Mouse (Mus musculus): ENCODE results near the gene Gnai2. TPM values are rescaled to one million over a fixed set of nuclear protein-coding genes. Genes with fewer than 3 reads are reported as not detected.

Gnai2 gene
- polyA plus RNA-seq, 1 experiment, result 283 TPM

DNA sequence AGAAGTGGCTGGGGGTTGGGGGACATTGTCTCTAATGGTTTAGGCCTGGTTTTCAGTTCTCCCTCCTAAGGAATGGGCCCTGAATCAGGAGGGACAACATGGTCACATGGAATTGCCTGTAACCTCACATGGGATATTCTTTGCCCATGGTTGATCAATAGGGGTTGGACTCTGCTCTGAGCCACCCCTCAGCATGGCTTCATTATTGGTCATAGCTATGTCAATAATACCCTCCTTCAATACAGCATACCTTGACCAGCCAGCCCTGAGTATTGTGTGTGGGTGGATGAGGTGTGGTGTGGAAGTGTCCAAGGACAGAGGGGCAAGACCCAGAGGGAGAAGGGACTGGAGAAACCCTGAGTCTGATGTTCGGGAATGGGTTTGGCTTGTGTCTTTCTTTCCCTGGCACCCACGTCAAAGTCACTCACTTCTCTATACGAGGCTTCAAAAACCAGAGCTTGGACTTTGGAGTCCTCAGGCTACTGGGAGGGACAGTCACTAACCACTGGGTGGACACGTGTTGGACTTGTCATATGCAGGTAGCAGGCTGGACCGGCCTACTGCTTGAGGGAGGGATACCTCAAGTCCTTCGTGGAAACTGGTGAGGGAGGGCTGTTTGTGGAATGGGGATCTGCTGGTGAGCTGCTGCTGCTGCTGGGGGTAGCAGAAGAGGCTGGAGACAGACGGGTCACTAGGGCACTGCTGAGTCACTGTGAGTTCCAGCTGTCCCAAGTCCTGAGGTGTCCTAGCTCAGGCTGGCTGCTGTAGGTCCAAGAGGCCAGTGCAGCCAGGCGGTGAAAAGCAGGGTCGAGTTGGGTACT, 39.7 kb upstream of the Gnai2 start:
- Histone ChIP-seq H3K27ac (ENCODE audit: insufficient read depth, low read length) (no peak overlapping the region), H3K4me1 (ENCODE audit: control insufficient read depth, insufficient read depth, low read length) (no peaks in the 10 kb centered on the region), H3K4me3 (ENCODE audit: insufficient read depth, low read length) (no peak overlapping the region)
- no peak for TF ChIP-seq CTCF (IDR thresholded peaks at IDR 0.05; ENCODE audit: extremely low read depth, insufficient read depth, low read length)
- no peak for TF ChIP-seq POLR2A (IDR thresholded peaks at IDR 0.05; ENCODE audit: extremely low read depth, insufficient read depth, low read length)

DNA sequence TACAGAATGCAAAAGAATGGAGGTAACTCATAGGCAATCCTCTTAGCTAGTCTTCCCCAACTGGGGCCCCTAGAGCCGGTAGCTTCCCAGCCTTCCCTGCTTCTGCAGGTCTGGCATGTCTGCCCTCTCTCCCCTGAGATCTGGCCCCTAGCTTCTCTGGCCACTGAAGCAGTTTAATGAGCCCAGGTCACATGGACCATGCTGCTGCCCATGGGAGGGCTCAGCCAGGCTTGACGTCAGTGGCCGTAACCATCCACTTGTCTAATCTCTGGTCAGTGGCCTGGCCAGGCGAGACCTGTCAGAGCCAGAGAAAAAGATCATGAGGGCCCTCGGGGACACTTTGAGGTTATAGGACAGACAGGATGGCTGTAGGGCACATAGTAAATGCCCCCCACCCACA, 35.1 kb upstream of the Gnai2 start:
- TF ChIP-seq CTCF (IDR thresholded peaks at IDR 0.05; ENCODE audit: extremely low read depth, insufficient read depth, low read length), result no peak
- no peak for TF ChIP-seq POLR2A (IDR thresholded peaks at IDR 0.05; ENCODE audit: extremely low read depth, insufficient read depth, low read length)
- no peaks in the 10 kb centered on the region for H3K4me1 ChIP-seq (ENCODE audit: control insufficient read depth, insufficient read depth, low read length)
- H3K27ac ChIP-seq (ENCODE audit: insufficient read depth, low read length), result no peak overlapping the region
- no peak overlapping the region for H3K4me3 ChIP-seq (ENCODE audit: insufficient read depth, low read length)

- TF ChIP-seq POLR2A (IDR thresholded peaks at IDR 0.05; ENCODE audit: extremely low read depth, insufficient read depth, low read length) (no peak), CTCF (IDR thresholded peaks at IDR 0.05; ENCODE audit: extremely low read depth, insufficient read depth, low read length) (no peak)
- H3K27ac ChIP-seq (ENCODE audit: insufficient read depth, low read length), result no peak within 1 kb of the TSS
These were observed 34.3 kb upstream of the Gnai2 start, which contains the start of gene Slc38a3 for GRCm38 (mm10) chr9:107669480-107669945. Gene Slc38a3 (minus strand): TSS chr9:107669530.

GRCm38 (mm10) chr9:107668916-107669315, 33.7 kb upstream of the Gnai2 start:
- TF ChIP-seq POLR2A (IDR thresholded peaks at IDR 0.05; ENCODE audit: extremely low read depth, insufficient read depth, low read length) (no peak), CTCF (IDR thresholded peaks at IDR 0.05; ENCODE audit: extremely low read depth, insufficient read depth, low read length) (no peak)
- no peaks in the 10 kb centered on the region for H3K4me1 ChIP-seq (ENCODE audit: control insufficient read depth, insufficient read depth, low read length)
- no peak overlapping the region for H3K27ac ChIP-seq (ENCODE audit: insufficient read depth, low read length)
- no peak overlapping the region for H3K4me3 ChIP-seq (ENCODE audit: insufficient read depth, low read length)

More at GRCm38 (mm10) chr9:107669480-107669945, 34.3 kb upstream of the Gnai2 start, which contains the start of gene Slc38a3:
- Histone ChIP-seq H3K4me1 (ENCODE audit: control insufficient read depth, insufficient read depth, low read length) (no peaks in the 10 kb centered on the region), H3K4me3 (ENCODE audit: insufficient read depth, low read length) (no peak within 1 kb of the TSS)

DNA sequence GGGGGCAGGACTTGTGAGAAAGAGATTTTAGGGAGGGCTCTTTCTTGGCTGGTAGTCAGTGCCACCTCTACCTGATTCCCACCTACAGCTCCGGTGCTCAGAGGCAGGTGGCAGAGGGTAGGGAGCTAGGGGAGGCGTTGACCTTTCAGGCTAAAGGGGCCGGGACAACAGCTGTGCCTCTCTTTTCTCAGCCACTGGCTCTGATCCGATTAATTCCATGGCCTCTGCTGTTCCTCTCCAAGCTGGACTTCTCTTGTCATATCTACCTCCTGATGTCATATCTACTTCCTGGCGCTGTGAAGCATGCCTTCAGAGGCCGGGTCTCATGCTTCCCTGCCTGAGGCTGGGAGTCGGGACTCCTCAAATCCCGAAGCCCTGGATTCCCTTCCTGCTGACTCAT, 32.8 kb upstream of the Gnai2 start:
- Histone ChIP-seq H3K4me3 (ENCODE audit: insufficient read depth, low read length) (no peak overlapping the region), H3K4me1 (ENCODE audit: control insufficient read depth, insufficient read depth, low read length) (no peaks in the 10 kb centered on the region), H3K27ac (ENCODE audit: insufficient read depth, low read length) (no peak overlapping the region)
- TF ChIP-seq CTCF (IDR thresholded peaks at IDR 0.05; ENCODE audit: extremely low read depth, insufficient read depth, low read length) (no peak), POLR2A (IDR thresholded peaks at IDR 0.05; ENCODE audit: extremely low read depth, insufficient read depth, low read length) (no peak)

DNA sequence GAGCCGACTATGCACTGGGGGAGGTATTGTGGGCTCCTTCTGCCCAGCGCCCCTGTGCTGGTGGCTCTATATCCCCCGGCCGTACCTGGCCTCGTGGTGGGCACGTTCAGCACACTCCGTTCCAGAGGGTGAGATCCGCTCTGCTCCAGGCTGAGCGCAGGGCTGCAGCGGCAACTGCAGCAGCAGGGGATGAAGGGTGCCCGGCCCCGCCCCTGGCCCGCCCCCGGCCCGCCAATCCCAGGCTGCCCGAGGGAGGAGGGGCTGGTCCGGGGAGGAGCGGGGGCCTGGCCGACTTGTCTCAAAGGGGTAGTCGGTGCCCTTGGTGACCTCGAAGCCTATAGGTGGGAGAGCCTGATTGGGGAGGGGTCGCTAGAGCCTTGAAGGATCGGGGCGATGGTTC, 32.1 kb upstream of the Gnai2 start:
- H3K4me3 ChIP-seq (ENCODE audit: insufficient read depth, low read length), result peak overlapping the region; percentile 37
- TF ChIP-seq CTCF (IDR thresholded peaks at IDR 0.05; ENCODE audit: extremely low read depth, insufficient read depth, low read length) (no peak), POLR2A (IDR thresholded peaks at IDR 0.05; ENCODE audit: extremely low read depth, insufficient read depth, low read length) (peak; percentile 90)
- H3K27ac ChIP-seq (ENCODE audit: insufficient read depth, low read length), result 0 out of 2 replicates have a peak overlapping the region, but pooled peaks have one; percentile 51
- H3K4me1 ChIP-seq (ENCODE audit: control insufficient read depth, insufficient read depth, low read length), result no peaks in the 10 kb centered on the region

- H3K27ac ChIP-seq (ENCODE audit: insufficient read depth, low read length), result peak overlapping the region; percentile 51
- H3K4me3 ChIP-seq (ENCODE audit: insufficient read depth, low read length), result peak overlapping the region; percentile 37
- no peak for TF ChIP-seq CTCF (IDR thresholded peaks at IDR 0.05; ENCODE audit: extremely low read depth, insufficient read depth, low read length)
- TF ChIP-seq POLR2A (IDR thresholded peaks at IDR 0.05; ENCODE audit: extremely low read depth, insufficient read depth, low read length), result no peak
- H3K4me1 ChIP-seq (ENCODE audit: control insufficient read depth, insufficient read depth, low read length), result no peaks in the 10 kb centered on the region
These were observed 31.6 kb upstream of the Gnai2 start for GRCm38 (mm10) chr9:107666751-107667205.

GRCm38 (mm10) chr9:107665308-107665707, 30.1 kb upstream of the Gnai2 start:
- Histone ChIP-seq H3K4me1 (ENCODE audit: control insufficient read depth, insufficient read depth, low read length) (no peaks in the 10 kb centered on the region), H3K27ac (ENCODE audit: insufficient read depth, low read length) (no peak overlapping the region), H3K4me3 (ENCODE audit: insufficient read depth, low read length) (peak overlapping the region; percentile 37; the same call in 1 of the 2 replicates)
- TF ChIP-seq POLR2A (IDR thresholded peaks at IDR 0.05; ENCODE audit: extremely low read depth, insufficient read depth, low read length) (no peak), CTCF (IDR thresholded peaks at IDR 0.05; ENCODE audit: extremely low read depth, insufficient read depth, low read length) (no peak)

GRCm38 (mm10) chr9:107663525-107663924, 28.4 kb upstream of the Gnai2 start:
- Histone ChIP-seq H3K4me1 (ENCODE audit: control insufficient read depth, insufficient read depth, low read length) (peaks cover 2% of the 10 kb centered on the region; the same call in 1 of the 2 replicates), H3K27ac (ENCODE audit: insufficient read depth, low read length) (no peak overlapping the region), H3K4me3 (ENCODE audit: insufficient read depth, low read length) (no peak overlapping the region)
- TF ChIP-seq CTCF (IDR thresholded peaks at IDR 0.05; ENCODE audit: extremely low read depth, insufficient read depth, low read length) (no peak), POLR2A (IDR thresholded peaks at IDR 0.05; ENCODE audit: extremely low read depth, insufficient read depth, low read length) (no peak)

DNA sequence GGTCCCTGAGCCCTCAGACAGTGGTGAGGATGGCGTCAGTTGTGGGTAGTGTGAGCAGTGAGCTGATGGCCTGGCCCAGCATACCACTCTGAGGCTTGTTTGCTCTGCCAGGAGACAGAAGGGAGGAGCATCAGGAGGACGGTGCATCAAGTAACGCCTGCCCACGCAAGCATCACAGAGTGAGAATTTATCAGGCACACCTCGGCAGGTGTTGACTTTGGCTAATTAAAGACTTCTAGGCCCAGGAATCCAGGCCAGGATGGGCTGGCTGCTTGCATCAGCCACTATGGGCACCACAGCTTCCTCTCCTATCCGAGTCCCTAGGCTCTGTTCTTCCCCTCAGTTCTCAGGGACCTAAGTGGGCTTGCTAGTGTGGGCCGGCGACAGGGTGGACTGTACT, 27.2 kb upstream of the Gnai2 start:
- no peak overlapping the region for H3K27ac ChIP-seq (ENCODE audit: insufficient read depth, low read length)
- no peak overlapping the region for H3K4me3 ChIP-seq (ENCODE audit: insufficient read depth, low read length)
- TF ChIP-seq CTCF (IDR thresholded peaks at IDR 0.05; ENCODE audit: extremely low read depth, insufficient read depth, low read length), result no peak
- TF ChIP-seq POLR2A (IDR thresholded peaks at IDR 0.05; ENCODE audit: extremely low read depth, insufficient read depth, low read length), result no peak
- H3K4me1 ChIP-seq (ENCODE audit: control insufficient read depth, insufficient read depth, low read length), result peaks cover 2% of the 10 kb centered on the region; the same call in 1 of the 2 replicates
